Mouse (Mus musculus) heart, postnatal 0 days (tissue): Measurements from ENCODE around the gene Nfkb1. TPM values are rescaled to one million over a fixed set of nuclear protein-coding genes. Genes with fewer than 3 reads are reported as not detected.

ENCODE experiments used
- ATAC-seq: fragments of 200-750 bp; cut with Nextera tagmentation; 2 replicates; pipeline ENCODE4 v1.8.0; 2017; ENCODE audit warnings: low read depth, moderate number of reproducible peaks, moderate library complexity; ENCODE audit not compliant: insufficient read depth
- DNase-seq: peaks from one replicate; pipeline ENCODE4 v3.0.0-alpha.2; 2016; ENCODE audit warnings: low spot score
- H3K27ac ChIP-seq: fragments of 300-500 bp; sonication (generic); 2 replicates; pipeline ENCODE4 v1.5.1; 2014; ENCODE audit warnings: low read depth, mild to moderate bottlenecking
- H3K27me3 ChIP-seq: fragments of 300-500 bp; sonication (generic); 2 replicates; pipeline ENCODE4 v1.6.1; 2014; ENCODE audit warnings: low read length, mixed read lengths; ENCODE audit not compliant: control insufficient read depth, insufficient read depth
- H3K36me3 ChIP-seq: fragments of 300-500 bp; sonication (generic); replicated peaks from 2 replicates; pipeline ENCODE4 v1.6.1; 2014; ENCODE audit warnings: low read length, mixed read lengths; ENCODE audit not compliant: control insufficient read depth, insufficient read depth
- H3K4me1 ChIP-seq: fragments of 300-500 bp; sonication (generic); 2 replicates; pipeline ENCODE4 v1.6.1; 2014; ENCODE audit warnings: antibody characterized with exemption; ENCODE audit not compliant: control insufficient read depth, insufficient read depth
- H3K4me2 ChIP-seq: fragments of 300-500 bp; sonication (generic); 2 replicates; pipeline ENCODE4 v1.6.1; 2014; ENCODE audit warnings: low read depth, mild to moderate bottlenecking, low read length, moderate library complexity
- H3K4me3 ChIP-seq: fragments of 300-500 bp; sonication (generic); 2 replicates; pipeline ENCODE4 v1.5.1; 2014; ENCODE audit warnings: low read depth, low read length
- H3K9ac ChIP-seq: fragments of 300-500 bp; sonication (generic); replicated peaks from 2 replicates; pipeline ENCODE4 v1.6.1; 2014; ENCODE audit warnings: low read depth, low read length, mixed read lengths
- H3K9me3 ChIP-seq: fragments of 300-500 bp; sonication (generic); replicated peaks from 2 replicates; pipeline ENCODE4 v1.6.1; 2016; ENCODE audit warnings: low read length; ENCODE audit not compliant: control insufficient read depth
- CTCF ChIP-seq: IDR thresholded peaks from 2 replicates; pipeline ENCODE4 v1.5.1; 2016; ENCODE audit warnings: antibody characterized with exemption, control low read depth, low read depth
- EP300 ChIP-seq: IDR thresholded peaks from 2 replicates; pipeline ENCODE4 v1.6.1; 2016; ENCODE audit warnings: antibody characterized with exemption, low read depth
- whole genome bisulfite sequencing: fragments of 180-500 bp; shearing (Covaris S2); extraction: QIAGEN DNeasy Blood & Tissue Kit; methylation state at CpG from one replicate; pipeline ENCODE4 v1.1.7; 2014; 5-methylcytosine and 5-hydroxymethylcytosine counted together
- polyA plus RNA-seq: library from polyadenylated mRNA; unstranded; fragments of >200 nt; fragmentation: Nextera tagmentation; extraction: Ambion mirVana; gene quantifications from 2 replicates; pipeline ENCODE4 v1.2.1, GENCODE M21; 2015
- total RNA-seq: library from RNA; depleted of rRNA; stranded (reverse); fragments of >200 nt; gene quantifications from 2 replicates; pipeline ENCODE4 v1.2.3, GENCODE M21; 2014; ENCODE audit warnings: low replicate concordance

Gene Nfkb1
- total and polyA plus RNA-seq, 2 experiments from 2014 or later, result 12.5 to 61.7 TPM

GRCm38 (mm10) chr3:135698466-135698975 lies 7.2 kb upstream of the Nfkb1 start:
- H3K9me3 ChIP-seq, result no peaks in the 10 kb centered on the region
- 0 out of 2 replicates have a peak overlapping the region, but pooled peaks have one; percentile 11 for H3K27ac ChIP-seq
- no peak for DNase-seq
- H3K27me3 ChIP-seq, result no peaks in the 10 kb centered on the region
- peaks cover 3% of the 10 kb centered on the region; the same call in 1 of the 2 replicates for H3K4me1 ChIP-seq
- no peak overlapping the region for H3K4me2 ChIP-seq
- 42% methylated on average over 12 of the region's 12 CpGs for WGBS
- no peak overlapping the region for H3K4me3 ChIP-seq
- 0 out of 2 replicates have a peak overlapping the region, but pooled peaks have one; percentile 20 for H3K9ac ChIP-seq
- ATAC-seq, result no peak
- TF ChIP-seq EP300, result no peak
- no peak for TF ChIP-seq CTCF
- no peaks in the 10 kb centered on the region for H3K36me3 ChIP-seq

DNA sequence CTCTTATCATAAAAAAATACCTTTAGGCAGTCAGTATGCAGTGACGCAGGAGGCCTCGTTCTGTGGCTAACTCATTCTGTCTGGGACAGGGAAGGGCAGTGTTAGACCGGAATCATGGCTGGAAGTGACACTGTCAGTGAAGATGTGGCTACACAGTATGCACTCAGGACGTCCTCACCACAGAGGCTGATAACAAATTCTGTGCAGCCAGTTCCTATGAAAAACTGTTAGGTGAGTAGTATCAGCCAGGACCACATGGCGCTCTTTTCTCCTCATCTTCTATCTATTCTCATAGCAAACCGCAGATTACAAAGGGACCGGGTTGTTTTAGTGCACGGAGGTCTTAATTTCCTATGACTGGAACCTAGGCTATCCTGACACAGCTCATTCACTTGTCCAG lies 4.9 kb upstream of the Nfkb1 start:
- ATAC-seq (no peak), DNase-seq (no peak)
- no peak for TF ChIP-seq CTCF
- TF ChIP-seq EP300, result no peak
- Histone ChIP-seq H3K36me3 (no peaks in the 10 kb centered on the region), H3K27ac (no peak overlapping the region), H3K4me1 (peaks cover 16% of the 10 kb centered on the region), H3K4me2 (no peak overlapping the region), H3K4me3 (no peak overlapping the region), H3K27me3 (no peaks in the 10 kb centered on the region), H3K9ac (no peak overlapping the region), H3K9me3 (no peaks in the 10 kb centered on the region)
- 71% methylated on average over 8 of the region's 8 CpGs for WGBS

- no peak overlapping the region for H3K4me2 ChIP-seq
Measured at GRCm38 (mm10) chr3:135692999-135693398, 1.7 kb upstream of the Nfkb1 start.

GRCm38 (mm10) chr3:135690568-135691190 lies 668 bp downstream of the Nfkb1 start:
- no peaks in the 10 kb centered on the region for H3K27me3 ChIP-seq
- TF ChIP-seq EP300 (no peak), CTCF (no peak)
- H3K4me2 ChIP-seq, result peak overlapping the region; percentile 75
- no peaks in the 10 kb centered on the region for H3K9me3 ChIP-seq
- under 1% methylated on average over 42 of the region's 47 CpGs for WGBS
- peak overlapping the region; percentile 92 for H3K4me3 ChIP-seq
- peak; percentile 67 for DNase-seq
- peak overlapping the region; percentile 97 for H3K27ac ChIP-seq
- ATAC-seq, result peak; percentile 52
- peak overlapping the region; percentile 98 for H3K9ac ChIP-seq
- no peaks in the 10 kb centered on the region for H3K36me3 ChIP-seq
- H3K4me1 ChIP-seq, result peaks cover 47% of the 10 kb centered on the region

More at GRCm38 (mm10) chr3:135692999-135693398, 1.7 kb upstream of the Nfkb1 start:
- peak; percentile 73 for DNase-seq
- Histone ChIP-seq H3K9me3 (no peaks in the 10 kb centered on the region), H3K4me3 (no peak overlapping the region), H3K36me3 (no peaks in the 10 kb centered on the region), H3K27ac (peak overlapping the region; percentile 97), H3K9ac (no peak overlapping the region), H3K27me3 (no peaks in the 10 kb centered on the region), H3K4me1 (peaks cover 33% of the 10 kb centered on the region)
- 26% methylated on average over 3 of the region's 3 CpGs for WGBS
- peak; percentile 44 for ATAC-seq
- TF ChIP-seq EP300 (no peak), CTCF (no peak; the same call in 1 of the 2 replicates)

DNA sequence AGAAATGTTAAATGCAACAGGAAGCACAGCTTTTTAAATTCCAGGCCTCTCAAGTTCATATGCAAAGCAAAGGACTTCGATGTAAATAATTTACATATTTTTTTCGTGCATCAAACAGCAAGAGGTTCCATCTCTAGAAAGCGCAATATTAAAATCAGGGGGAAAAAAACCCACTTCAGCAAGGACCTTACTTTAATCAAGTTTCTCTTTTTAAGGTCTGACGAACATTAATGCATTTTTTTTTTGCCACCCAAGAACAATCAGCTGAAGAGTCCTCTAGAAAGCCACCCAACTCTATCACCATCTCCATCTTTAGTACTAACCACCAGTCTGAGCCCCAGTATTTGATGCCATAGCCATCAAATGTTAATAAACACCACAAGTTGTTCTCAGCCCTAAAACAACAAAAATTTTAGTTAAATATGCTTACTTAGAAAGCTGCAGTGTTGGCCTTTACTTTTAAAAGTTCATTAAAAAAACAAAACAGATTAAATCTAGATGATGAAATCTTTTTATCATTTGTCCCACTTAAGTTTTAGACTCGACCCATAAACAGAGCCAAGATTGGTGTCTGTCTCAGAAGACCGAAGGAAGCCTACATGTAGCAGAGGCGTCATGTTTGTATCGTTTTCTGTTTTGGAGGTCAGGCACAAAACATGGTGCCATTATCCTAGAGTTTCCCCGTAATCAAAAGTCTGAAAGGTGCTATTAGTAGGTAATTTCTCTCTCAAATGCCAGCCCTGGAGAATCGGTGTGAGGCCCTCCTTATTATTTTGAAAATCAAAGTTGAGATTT lies 1.4 kb downstream of the Nfkb1 start:
- DNase-seq, result no peak
- Histone ChIP-seq H3K4me2 (peak overlapping the region; percentile 75), H3K9me3 (no peaks in the 10 kb centered on the region), H3K4me3 (peak overlapping the region; percentile 92), H3K9ac (peak overlapping the region; percentile 98), H3K27me3 (no peaks in the 10 kb centered on the region), H3K36me3 (no peaks in the 10 kb centered on the region), H3K27ac (peak overlapping the region; percentile 97), H3K4me1 (peaks cover 51% of the 10 kb centered on the region)
- TF ChIP-seq CTCF, result no peak
- TF ChIP-seq EP300, result no peak
- 24% methylated on average over 10 of the region's 10 CpGs for WGBS
- ATAC-seq, result no peak
